Mouse (Mus musculus): ENCODE results near the gene Gtf2ird1.
"Not testable (repeated sequence)": the region's sequence is repeated elsewhere in the genome, so short reads cannot be mapped to it uniquely, and the experiment has no call there.

GRCm38 (mm10) chr5:134355372-134355771 is 101.1 kb downstream of the Gtf2ird1 start:
- TF ChIP-seq POLR2A (IDR thresholded peaks at IDR 0.05; ENCODE audit: insufficient read depth, low read length); CTCF (IDR thresholded peaks at IDR 0.05; ENCODE audit: low read depth, low read length); EP300 (IDR thresholded peaks at IDR 0.05; ENCODE audit: insufficient read depth, low read depth, low read length): not testable (repeated sequence)

Data from ES-Bruce4 (cell line).